Mouse (Mus musculus) T-helper 2 cell (primary cell): Measurements from ENCODE around the gene Phf24.

ENCODE experiments used
- in situ Hi-C: fragments of 300-600 bp; cut with MboI, MseI; formaldehyde crosslinking; loops from one replicate; pipeline ENCODE4 v1.15.1; 2025; ENCODE audit warnings: high pct_unique_total_duplicates

The Phf24 gene

DNA sequence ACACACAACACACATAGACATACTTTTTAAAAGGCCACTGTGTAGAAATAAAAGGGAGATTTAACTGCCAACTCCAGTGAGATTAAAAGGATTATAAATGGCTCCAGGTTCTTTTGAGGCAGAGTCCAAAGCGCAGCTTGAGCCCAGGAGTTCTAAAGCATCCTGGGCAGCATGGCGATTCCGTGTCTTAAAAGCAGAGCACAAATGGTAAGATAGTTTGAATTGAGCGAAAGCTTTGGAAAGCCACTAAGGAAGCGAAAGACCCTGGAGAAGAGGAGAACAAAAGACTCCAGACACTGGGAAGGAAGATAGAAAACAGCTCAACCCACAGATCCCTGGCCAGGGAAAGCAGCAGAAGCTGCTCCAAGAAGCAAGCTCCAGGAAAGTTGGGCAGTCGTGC, 11.5 kb upstream of the Phf24 start:
- in situ Hi-C loops, result no loop called here

DNA sequence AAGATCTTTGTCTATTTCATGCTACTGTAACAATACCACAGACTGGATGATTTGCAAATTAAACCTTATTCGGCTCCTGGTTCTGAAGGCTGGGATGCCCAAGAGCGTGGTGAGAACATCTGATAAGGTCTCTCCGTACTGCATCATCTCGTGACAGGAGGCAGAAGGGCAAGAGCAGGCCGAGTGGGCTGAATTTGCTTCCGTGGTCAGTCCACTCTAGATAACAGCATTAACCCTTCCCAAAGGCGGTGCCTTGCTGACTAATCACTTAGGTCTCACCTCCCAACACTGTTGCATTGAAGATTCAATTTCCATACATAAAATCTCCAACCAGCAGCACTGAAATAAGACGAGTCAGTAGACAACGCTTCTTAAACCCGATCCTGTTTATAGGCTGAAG, 3.1 kb upstream of the Phf24 start:
- in situ Hi-C loops, result no loop called here

DNA sequence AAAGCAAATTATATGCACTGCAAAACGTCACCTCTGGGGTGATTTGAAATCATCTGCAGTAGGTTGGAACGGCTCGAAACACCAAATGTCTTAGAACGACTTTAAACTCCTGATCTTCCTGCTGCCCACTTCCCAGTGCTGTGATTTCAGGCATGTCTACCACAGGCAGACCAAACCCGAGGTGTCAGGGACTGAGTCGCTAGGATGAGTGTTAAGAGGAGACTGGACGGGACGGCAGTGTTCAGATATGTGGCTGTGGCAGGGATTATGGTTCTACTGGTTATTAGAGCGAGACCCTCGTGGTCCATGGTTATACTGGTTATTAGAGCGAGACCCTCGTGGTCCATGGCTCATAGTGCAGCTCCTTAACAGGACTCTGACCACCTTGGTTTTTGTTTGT, 1.1 kb upstream of the Phf24 start:
- in situ Hi-C loops, result no loop called here

DNA sequence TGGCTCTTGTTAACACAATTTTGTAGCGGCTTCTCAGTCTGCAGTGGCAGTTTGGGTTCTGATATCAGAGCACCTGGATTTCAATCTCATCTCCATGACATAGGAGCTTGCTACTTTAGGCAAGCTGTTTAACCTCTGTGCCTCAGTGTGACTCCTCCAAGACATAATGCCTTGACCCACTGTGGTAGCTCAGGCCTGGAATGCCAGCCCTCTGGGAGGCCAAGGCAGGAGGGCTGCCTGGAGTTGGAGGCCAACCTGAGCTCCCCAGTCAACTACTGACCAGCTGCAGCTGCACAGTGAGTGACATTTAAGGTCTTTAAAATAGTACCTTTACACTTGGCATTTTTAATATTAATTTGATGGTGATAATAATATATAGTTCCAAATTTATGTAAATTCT, 494 bp upstream of the Phf24 start:
- in situ Hi-C loops, result no loop called here

DNA sequence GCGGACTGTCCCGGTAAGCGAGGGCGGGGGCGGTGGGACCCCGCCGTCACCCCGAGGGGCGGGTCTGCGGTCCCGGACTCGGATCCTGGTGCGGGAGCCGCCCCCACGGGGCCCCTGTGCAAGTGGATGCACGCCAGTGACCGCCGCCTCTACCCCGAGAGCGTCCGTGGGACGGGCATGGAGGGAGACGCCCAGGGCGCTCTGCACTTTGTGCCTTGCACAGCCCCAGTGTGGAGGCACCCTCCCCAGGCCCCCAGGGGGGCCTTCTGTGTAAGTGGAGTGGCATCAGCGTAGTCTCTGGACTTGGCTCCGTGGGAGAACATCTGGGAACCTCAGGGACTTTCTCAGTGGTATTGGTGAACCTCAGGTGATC, 928 bp downstream of the Phf24 start:
- in situ Hi-C loops, result no loop called here

DNA sequence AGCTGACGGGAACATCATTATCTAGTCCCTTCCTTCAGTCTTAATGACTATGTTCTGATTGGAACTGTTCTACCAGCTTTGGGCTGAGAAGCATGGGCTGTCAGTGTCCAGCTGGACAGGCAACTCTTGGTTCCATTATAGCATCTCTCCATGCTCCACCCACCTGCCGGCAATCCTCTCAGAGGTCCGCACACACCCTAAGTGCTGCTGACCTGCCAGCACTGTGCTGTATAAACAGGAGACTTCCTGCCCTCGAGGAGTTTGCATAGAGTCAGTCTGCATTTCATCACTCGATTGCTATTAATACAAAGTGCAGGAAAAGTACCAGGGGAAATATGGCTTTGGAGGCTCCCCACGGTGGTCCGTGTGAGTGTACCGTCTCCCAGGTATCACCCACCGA, 4.3 kb downstream of the Phf24 start:
- in situ Hi-C loops, result no loop called here

DNA sequence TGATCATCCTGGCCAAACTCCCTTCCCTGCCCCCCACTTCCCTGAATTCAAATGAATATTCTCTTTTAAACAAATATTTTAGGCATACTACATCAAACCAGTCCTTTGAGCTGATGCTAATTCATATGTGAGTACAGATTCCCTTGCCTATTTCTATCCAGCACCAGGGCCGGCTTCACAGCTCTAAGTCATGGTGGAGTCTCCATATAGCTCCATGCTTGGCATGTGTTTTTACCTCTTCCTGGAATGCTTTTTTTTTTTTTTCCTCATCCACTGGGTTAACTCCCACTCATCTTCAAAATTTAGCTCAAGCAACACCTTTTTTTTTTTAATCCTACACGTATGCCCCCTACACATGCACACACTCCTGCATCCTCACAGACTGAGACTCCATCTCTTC, 5.1 kb downstream of the Phf24 start:
- in situ Hi-C loops, result no loop called here

DNA sequence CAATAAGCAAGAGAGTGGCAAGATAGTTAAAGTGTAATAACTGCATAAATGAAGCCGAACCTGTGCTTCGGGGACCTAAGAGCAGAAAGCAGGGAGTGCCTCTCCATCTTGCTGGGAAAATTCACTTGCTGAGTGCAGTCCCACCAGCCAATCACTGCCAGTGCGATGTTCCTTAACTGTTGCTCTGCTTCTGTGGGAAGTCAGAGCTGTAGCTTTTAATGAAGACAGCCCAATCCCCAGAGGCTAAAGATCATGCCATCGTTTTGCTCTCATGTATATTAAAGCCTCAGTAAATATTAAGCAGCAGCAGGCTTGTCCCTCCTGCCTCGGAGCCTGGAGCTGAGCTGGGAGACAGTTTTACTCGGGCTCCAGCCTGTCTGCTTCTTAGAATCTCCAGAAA, 5.6 kb downstream of the Phf24 start:
- in situ Hi-C loops, result no loop called here

DNA sequence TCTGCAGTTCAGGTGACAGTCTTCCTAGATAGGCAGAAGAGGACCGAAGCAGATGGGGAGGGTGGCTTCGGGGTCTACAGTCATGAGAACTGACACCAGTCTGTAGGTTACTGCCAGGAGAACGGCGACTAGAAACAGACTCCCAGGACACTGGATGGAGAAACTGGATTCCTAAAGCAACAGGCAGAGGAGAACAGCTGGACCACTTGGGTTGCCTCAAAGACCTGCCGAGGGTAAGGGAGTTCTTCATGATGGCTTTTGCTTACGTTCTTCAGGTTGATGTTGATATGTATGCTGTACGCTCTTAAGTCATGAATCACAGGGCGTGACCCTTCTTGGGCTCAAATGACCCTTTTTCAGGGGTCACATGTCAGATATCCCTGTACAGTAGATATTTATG, 6.0 kb downstream of the Phf24 start:
- in situ Hi-C loops, result no loop called here

DNA sequence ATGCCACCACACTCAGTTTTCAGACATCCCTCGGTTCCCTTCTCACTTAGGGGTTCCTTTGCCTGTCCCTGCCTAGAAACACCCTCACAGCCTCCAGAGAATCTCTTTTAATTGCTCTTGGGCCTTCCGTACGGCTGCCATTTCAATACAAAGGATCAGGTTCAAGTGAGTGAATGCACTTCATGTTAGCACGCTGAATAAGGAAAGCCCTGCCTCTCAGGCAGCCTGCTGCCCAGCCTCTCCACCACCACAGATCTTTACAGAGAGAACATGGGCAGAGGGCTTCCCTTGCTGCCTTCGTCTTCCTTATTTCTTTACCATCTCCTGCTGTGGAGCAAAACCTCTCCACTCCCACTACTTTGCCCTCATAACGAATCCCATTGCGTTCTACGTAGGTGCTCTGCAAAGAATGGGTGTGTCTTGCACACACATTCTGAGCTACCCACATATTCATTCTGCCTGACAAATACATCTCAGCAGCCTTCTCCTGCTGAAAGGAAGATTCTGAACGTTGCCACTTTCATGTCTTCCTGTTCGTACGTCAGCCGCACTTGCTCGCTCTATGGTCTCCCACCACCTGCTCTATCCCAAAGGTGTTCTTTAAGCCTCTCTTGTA, 7.7 kb downstream of the Phf24 start:
- in situ Hi-C loops, result no loop called here

DNA sequence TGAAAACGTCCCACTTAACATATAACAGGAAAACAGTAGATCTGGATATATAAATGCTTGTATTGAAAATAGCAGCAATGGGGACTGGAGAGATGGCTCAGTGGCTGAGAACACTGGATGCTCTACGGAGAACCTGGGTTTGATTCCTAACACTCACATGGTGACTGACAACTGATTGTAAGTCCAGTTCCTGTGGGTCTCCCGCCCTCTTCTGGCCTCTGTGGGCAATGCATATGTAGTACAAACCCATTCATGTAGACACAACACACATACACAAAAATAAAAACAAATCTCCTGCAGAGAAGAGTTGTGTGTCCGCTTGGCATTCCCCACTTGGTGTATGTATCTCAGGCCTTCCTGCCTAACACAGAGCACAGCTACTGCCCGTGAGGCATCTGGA, 11.7 kb downstream of the Phf24 start:
- in situ Hi-C loops, result no loop called here

DNA sequence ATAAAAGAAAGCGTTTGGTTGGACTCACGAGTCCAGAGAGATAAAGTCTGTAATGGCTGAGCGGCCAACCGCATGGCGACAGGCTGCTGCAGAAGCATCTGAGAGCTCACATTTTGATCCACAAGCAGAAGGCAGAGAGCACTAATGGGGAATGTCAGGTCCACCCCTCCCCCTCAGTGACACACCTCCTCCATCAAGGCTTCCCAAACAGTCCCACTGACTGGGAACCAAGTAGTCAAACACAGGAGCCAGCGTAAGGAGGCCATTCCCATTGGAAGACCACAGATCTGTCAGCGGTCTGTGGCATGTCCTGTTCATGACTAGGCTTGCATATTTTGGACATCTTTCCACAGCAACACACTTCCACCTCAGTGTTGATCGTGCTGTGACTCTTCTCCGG, 12.5 kb downstream of the Phf24 start:
- in situ Hi-C loops, result no loop called here

DNA sequence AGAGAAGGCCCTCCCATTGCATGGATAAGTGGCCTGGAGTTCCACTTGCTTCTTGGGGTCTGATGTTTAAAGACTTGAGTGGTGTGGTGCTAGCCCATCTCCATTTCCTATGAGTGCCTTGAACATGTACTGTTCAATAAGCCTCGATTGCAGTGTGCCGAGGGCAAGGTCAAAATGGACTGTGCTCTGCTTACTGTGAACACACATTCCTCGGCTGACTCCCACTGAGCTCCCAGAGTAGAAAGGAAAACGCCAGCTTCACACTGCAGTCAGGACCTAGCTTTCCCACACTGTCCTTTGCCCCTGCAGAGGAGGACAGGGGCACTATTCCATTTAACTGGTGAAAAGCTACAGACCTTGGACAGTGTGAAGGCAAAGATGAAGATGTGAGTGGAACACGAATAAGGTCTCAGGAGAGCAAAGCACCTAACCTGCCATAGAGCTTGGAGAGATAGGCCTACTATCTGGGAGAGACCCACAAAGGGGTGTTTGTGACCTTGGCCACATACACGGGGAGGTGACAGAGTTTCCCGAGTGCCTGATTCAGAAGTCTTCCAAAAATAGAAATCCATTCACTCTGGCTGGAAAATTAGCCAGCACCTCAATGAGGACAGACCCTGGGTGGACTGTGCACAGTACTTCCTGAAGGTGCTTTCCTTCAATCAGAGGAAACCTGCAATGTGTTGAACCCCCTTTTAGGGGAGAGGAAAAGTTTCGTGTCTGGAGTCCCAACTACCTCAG, 15.9 kb downstream of the Phf24 start:
- in situ Hi-C loops, result no loop called here

DNA sequence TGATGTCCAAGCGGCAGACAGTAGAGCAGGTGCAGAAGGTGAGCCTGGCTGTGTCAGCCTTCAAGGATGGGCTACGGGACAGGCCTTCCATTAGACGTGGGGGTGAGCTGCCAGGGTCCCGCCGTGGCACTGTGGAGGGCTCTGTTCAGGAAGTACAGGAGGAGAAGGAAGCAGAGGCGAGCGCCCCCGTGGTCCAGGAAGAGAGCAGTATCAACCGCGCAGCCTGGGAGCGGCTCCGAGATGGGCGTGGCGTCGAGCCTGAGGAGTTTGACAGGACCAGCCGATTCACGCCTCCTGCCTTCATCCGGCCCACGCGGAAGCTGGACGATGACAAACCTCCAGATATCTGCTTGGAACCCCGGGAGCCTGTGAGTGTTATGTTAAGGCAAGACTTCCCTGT, 17.2 kb downstream of the Phf24 start:
- in situ Hi-C loops, result no loop called here

DNA sequence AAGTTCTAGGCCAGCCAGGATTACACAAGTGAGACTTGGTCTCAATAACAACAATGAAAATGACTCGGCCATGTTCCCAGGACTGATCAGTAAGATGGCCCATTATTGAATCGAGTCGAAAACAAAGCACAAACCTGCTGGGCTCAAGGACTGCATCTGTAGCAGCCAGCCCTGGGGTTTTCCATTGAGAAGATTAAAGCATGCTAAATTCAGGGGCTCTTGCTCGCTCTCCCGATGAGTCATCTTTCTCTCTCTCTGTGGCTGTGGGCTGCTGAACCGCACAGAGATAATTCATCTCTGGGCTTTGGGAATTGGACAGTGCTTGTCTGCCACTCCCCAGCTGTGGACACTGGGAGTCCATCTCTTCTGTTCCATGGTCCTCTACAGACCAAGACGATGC, 24.9 kb downstream of the Phf24 start:
- in situ Hi-C loops, result no loop called here

DNA sequence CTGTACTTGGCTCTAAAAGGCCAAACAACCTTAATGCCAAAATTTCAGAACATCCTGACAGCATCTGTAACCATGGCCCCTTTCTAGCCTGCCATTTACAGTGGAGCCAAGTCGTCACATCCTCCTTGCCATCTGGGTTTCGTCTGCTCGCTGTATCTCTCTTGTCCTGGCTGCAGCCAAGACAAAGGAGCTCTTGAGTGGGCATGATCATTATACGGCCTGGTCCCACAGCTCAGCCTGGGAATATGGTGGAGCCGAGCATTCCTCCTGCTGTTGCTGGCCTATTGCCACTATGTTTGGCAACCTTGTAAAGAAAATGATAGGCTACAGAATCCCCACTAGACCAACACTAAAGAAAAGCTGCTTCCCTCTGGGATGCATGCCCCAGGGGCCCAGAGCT, 26.9 kb downstream of the Phf24 start:
- in situ Hi-C loops, result no loop called here

DNA sequence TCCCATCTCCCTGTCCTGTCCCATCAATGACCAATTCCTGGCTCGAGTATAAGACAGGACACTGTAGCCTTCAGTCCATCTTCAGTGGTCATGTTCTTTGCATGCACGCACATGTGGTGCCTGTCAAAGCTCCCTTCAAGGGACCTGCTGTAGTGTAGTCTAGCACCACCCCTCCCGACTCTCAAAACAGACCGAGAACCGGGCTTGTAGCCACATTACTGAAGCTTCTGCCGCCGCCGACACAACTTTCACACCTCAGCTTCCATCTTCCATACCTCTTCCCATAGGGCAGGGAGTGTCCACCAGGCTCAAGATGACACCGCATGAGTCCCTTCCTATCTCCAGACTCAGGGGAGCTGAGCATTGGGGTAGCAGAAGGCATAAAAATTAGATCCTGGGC, 27.7 kb downstream of the Phf24 start:
- in situ Hi-C loops, result no loop called here

DNA sequence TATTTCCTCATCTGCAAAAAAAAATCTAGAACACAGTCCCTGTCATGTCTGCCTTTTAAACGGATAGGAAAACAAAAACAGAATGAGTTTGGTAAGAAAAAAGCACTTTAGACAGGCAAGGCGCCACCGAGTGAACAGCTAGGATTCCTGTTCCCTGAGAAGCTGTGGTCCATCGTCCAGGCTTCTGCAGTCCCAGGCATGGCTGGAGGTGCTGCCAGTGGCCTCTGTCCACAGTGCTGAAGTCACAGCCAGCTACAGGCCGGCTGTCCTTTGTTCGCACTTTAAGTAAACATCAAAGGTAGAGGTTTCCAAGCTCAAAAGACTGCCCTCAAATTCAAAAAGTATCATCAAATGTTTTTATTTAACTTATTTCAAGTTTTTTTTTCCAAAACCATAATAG, 28.6 kb downstream of the Phf24 start:
- in situ Hi-C loops, result no loop called here

DNA sequence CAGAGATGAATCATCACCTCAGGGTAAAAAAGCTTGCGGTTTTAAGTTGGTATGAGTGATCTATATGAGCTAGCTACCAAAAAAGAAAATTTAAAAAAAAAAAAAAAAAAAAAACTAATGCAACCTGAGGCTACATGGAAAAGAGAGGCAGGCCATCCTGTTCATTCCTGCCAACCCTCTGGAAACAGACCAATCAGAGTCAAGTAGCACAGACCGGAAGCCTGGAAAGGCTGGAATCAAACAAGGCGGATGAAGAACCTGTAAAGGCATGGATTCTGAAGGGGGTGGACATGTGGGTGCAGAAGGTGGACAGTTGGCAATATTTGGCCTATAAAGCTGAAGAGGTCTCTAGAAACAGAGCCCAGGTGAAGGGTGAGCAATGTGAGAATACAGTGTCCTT, 29.0 kb downstream of the Phf24 start:
- in situ Hi-C loops, result no loop called here

DNA sequence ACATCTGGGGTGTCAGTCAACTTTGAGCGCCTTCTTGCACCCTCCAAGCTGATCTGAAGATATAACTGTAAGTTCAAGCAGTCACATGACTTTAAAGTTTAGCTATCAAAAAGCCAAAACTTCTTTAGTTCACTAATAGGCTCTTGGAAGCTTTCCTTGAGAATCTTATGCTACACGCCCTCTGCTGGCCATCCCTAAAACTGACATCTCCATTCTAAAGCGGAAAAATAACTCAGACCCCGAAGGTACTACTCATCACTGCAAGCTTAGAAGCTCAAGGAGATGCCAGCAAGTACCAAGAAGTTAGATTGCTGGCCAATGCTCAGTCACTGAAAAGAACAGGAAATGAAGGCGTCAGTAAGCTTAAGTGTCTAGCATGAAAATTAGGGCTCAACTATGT, 29.5 kb downstream of the Phf24 start:
- in situ Hi-C loops, result no loop called here

DNA sequence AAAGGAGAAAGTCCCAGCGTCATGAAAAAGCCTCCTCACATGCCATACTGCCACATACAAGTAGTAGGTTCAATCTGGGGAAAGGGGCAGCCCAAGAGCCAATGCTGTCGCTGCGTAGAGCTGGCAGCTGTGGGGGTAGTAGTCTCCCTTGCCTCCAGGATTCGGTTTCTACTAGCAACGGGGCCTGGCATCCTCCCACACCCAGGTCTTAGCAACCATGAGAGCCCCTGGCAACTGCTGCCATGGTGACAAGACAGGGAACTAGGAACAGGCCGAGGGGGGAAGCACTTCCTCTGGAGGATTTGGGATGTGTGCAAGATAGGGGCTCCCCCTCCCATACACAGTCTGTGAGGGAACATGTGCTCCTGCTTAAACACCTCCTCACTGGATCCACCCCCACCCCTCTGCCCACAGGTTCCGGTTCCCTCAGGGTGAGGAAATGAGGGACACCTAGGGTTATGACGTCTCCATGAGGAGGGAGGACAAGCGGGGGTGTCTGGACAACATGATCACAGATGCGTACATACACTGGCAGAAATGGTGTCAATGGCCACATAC, 30.4 kb downstream of the Phf24 start:
- in situ Hi-C loops, result no loop called here

DNA sequence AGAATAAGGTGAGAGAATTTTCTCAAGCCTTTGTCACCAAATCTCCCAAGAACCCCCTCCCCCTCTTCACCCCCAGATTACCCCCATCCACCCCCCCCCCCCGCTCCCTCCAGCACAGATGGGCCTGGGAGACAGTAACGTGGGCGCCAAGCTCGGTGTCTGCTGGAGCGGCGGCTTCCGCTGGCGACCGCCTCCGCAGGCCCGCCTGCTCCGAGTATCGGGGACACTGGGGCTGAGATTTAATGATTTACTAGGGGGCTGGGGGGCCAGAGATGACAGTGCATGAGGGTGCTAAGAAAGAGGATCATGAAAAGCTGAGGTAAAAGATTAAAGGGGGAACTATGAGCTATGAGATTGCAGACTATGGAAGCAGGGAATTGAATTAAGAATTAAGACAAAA, 32.1 kb downstream of the Phf24 start:
- in situ Hi-C loops, result no loop called here

DNA sequence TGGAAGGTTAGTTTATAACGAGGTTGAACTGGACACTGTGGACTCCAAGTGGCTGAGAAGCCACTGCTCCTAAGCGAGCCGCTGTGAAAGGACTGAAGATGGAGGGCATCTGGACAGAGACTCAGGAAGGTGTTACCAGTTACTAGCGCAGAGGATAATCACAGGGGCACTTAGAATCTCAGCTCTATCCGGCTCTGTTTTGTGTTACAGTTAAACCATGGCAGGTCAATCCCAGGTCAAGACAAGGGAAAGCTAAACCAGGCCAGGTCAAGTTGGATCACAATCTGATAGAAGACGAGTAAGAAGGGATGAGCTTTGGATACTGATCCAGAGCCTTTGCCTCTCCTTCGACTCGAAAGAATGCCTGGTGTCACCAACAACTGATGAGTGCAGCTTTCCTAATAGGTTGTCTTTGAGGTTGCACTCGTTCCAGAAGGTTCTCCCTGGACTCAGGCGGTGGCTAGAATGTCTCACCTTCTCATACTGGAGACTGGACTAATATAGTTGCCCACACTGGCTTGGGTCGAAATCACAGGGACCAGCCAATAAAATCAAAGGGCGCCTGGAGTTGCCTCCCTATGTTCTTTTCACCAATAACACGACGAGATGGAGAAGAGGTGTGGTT, 32.7 kb downstream of the Phf24 start:
- in situ Hi-C loops, result no loop called here
